Mouse (Mus musculus) frontal cortex, postnatal 36 days (tissue): ENCODE results near the gene Pabpc1l.
"Not testable (repeated sequence)": the region's sequence is repeated elsewhere in the genome, so short reads cannot be mapped to it uniquely, and the experiment has no call there.

Source experiments
- DNase-seq, 2 experiments: peaks; one replicate each; pipeline ENCODE4 v3.0.0; 2022; ENCODE audit warnings: low spot score in 2 of 2

Pabpc1l gene

GRCm38 (mm10) chr2:164038407-164039028 lies 13.3 kb downstream of the Pabpc1l start:
- DNase-seq = no peak

DNA sequence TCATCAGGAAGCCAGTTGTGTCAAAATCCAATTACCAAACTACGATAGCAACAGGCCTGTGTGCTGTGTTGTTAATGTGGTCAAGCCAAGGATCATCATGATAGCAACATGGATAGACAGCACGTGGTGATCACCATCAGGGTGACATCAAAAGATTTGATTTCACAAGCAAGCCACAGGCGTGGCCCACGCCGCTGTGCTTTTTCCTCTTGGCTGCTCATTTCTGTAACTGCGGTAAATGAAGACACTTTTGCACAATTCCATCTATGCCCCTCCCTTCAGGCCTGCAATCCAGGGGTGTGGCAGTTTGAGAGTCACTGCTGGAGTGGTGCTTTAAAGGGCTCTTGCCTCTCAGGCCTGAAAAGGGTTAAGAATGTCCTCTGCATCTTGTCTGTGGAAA lies 15.7 kb downstream of the Pabpc1l start:
- DNase-seq = no peak

DNA sequence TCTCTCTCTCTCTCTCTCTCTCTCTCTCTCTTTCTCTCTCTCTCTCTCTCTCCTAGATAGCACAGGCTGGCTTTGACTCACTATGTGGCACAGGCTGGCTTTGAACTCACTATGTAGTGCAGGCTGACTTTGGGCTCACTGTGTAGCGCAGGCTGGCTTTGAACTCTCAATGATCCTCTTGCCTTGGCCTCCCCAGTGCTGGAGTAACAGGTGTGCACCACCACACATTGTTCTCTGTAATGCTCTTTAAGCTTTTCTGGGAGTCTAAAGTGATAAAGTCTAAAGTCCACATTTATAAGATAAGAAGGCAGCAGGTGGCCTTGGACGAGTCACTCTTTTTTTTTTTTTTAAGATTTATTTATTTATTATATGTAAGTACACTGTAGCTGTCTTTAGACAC lies 16.3 kb downstream of the Pabpc1l start:
- no peak for DNase-seq

DNA sequence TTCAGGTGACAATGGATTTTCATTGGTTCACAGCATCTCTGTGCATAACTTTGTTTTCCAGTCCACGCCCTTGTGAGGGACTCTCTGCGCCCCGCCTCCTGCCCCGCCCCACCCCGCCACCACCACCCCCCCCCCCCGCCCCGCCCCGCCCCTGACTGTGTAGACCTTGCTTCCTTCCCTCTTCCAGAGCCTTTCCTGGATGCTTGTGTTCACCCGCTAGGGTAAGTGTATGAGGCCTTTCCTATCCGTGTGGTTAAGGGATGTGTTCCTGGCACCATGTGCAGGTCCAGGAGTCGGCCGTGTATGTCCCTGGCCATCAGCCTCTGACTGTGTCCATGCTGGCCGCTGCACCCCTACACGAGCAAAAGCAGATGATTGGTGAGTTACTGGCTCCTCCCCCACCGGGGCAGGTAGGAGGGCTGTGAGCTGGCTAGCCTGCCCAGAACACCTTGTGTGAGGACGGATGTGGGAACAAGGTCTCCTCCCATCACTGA lies 22.0 kb downstream of the Pabpc1l start:
- DNase-seq = no peak

DNA sequence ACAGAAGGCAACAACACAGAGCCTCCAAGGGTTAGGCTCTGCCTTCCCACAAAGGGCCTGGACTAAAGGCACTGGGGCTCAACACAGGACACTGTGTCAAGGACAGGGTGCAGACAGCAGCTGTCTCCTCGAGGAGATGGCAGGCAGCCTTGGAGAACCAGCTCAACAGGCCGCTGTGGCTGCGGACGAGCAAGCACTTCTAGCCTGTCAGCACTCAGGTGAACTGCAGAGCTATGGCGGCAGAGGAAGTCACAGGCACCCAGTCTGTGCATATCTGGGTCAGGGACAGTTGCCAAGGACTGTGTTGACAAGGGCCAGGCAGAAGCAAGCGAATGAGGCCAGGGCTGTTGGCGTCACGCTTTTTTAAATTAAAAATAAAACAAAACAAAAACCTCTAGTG lies 28.5 kb downstream of the Pabpc1l start:
- DNase-seq = no peak

- DNase-seq = no peak
Measured at GRCm38 (mm10) chr2:164054671-164055070, 29.4 kb downstream of the Pabpc1l start.

- no peak for DNase-seq
Measured at GRCm38 (mm10) chr2:164059634-164060235, 34.5 kb downstream of the Pabpc1l start.

GRCm38 (mm10) chr2:164070142-164070764 lies 45.0 kb downstream of the Pabpc1l start, which contains the start of gene Stk4:
Gene Stk4, plus strand, starts transcription at chr2:164070322.
- peak in 1 of 2 experiments; percentile 41 for DNase-seq

DNA sequence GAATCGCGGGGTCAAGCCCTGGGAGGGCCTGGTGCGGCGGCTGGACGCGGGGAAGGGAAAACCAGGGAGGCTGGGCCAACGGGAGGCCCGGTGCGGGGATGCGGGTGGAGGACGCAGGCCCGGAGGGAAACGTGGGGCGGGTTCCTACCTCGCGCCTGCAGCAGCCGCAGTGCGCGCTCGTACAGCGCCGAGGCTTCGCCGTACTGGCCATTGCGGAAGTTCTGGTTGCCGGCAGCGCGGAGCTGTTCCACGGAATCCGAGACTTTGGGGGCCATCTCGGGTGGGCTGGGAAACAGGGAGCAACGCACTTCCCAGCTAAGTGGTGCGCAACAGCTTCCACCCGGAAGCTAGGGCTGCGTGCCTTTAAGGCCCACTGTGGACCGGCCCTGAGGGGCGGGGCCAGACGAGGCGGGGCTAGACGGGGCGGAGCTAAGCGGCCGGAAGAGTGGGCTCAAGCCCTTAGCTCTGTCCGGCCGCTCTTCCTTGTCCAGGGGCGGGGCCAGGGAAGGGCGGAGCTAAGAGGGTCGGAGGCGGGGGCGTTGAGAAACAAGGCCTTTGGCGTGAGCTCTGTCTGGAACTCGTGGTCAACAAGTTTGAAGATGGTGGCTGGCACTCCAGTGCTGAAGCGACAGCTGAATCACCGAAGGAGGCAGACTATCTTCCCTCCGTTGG lies 45.7 kb downstream of the Pabpc1l start, which contains the start of gene Tomm34:
Tomm34 (minus strand) TSS at position 405 of the 672 bp plus-strand sequence.
- peak; percentile 86 to 88 for DNase-seq

- DNase-seq = not testable (repeated sequence)
Measured at GRCm38 (mm10) chr2:164071437-164071820, 46.2 kb downstream of the Pabpc1l start.

- no peak for DNase-seq
Measured at GRCm38 (mm10) chr2:164072109-164072508, 46.9 kb downstream of the Pabpc1l start.

- no peak for DNase-seq
Measured at GRCm38 (mm10) chr2:164073120-164073519, 47.9 kb downstream of the Pabpc1l start.

DNA sequence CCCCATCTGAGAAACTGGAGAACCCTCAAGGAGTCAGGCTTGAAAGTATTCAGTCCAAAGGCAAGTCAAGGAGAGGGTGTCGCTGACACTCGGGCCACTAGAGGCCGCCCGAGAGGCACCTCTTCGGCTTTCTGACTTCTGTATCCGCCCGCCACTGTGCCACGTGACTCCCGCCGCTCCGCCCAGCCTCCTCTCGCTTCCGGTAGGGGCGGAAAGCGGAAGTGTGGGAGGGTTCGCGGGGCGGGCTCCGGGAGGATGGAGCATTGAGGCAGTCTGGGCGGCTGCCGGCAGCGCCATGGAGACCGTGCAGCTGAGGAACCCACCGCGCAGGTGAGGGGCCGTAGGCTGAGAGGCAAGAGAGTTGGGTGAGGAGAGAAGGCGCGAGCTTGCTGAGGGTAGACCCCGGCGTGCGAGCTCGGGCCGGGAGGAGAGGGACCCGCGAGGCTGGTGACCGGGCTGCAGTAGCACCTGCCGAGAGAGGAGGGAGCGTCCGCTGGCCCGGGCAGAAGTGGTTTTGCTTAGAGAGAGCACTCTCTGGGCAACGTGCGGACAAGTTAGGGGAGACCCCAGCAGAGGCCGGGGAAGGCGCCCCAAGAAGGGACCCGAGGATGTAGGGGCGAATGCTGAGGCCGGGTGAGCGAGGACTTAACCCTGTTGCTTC lies 48.8 kb downstream of the Pabpc1l start:
- DNase-seq = peak; percentile 97 to 98

GRCm38 (mm10) chr2:164075088-164075487 lies 49.8 kb downstream of the Pabpc1l start:
- DNase-seq = no peak

GRCm38 (mm10) chr2:164076874-164077425 lies 51.7 kb downstream of the Pabpc1l start:
- DNase-seq = no peak

GRCm38 (mm10) chr2:164077875-164078274 lies 52.6 kb downstream of the Pabpc1l start:
- DNase-seq = no peak

DNA sequence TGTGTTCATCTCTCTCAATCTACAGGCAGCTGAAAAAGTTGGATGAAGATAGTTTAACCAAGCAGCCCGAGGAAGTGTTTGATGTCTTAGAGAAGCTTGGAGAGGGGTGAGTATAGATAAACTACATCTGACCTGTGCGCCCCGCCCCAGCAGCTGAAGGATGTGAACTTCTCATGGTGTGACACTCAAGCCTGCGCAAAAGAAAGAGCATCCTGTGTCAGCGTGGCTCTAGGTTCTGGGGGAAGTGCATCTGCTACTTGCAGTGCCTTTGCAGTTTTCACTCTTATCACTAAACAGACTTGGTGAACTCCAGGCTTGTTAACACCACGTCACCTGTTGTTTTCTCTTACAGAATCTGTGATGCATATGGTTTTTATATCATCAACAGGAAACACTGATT lies 54.2 kb downstream of the Pabpc1l start:
- DNase-seq = no peak

GRCm38 (mm10) chr2:164081577-164081976 lies 56.3 kb downstream of the Pabpc1l start:
- no peak for DNase-seq

- DNase-seq = no peak
Measured at GRCm38 (mm10) chr2:164082175-164082574, 56.9 kb downstream of the Pabpc1l start.

DNA sequence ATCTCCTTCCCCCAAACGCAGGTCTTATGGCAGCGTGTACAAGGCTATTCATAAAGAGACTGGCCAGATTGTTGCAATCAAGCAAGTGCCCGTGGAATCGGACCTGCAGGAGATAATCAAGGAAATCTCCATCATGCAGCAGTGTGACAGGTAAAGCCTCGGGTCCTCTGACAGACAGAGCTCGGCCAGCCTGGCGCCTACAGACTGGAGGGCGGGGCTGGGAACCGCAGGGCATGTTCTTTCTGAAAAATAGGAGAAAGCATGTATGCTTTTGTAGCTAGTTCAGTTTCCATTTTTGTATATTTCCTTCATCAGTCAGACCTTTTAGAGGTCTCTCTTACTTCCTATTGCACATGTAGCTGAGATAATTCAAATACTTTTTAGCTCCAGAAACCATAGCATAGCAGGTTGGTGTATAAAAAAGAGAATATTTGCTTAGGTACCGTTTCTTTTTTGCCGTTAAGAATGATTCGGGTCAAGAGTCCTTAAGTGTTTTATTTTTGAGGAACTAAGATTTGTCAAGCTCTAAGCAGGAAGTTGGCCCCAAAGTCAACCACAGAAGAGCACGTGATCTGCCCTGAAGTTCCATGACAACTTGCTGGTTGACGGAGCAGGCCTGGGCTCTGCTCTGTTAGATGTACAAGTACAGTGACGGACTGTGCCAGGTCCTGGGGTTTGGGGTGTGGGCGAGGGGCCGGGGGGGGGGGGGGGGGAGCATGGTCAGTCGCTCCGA lies 58.5 kb downstream of the Pabpc1l start:
- DNase-seq = no peak

GRCm38 (mm10) chr2:164084342-164084700 lies 59.1 kb downstream of the Pabpc1l start:
- DNase-seq = no peak
